Mouse (Mus musculus) spleen, adult 2 months (tissue): ENCODE measurements around the gene Dnajc22. TPM values are rescaled to one million over a fixed set of nuclear protein-coding genes. Genes with fewer than 3 reads are reported as not detected.

Source experiments
- DNase-seq, 2 experiments: peaks; one replicate each; pipeline versions ENCODE4 v3.0.0 to v3.0.0-alpha.2; 2012 to 2021; ENCODE audit warnings: low spot score in 2 of 2, low read depth in 1 of 2
- H3K27ac ChIP-seq: fragments of 200-500 bp; 2 replicates; pipeline ENCODE4 v1.5.1; 2012; ENCODE audit warnings: low read length, inconsistent platforms; ENCODE audit not compliant: insufficient read depth
- H3K27me3 ChIP-seq: fragments of 200-500 bp; 2 replicates; pipeline ENCODE4 v1.6.1; 2012; ENCODE audit warnings: mild to moderate bottlenecking, moderate library complexity, low read length, inconsistent platforms; ENCODE audit not compliant: control insufficient read depth, insufficient read depth
- H3K36me3 ChIP-seq: fragments of 200-500 bp; 2 replicates; pipeline ENCODE4 v1.6.1; 2012; ENCODE audit warnings: mild to moderate bottlenecking, low read length, inconsistent platforms; ENCODE audit not compliant: control insufficient read depth, insufficient read depth
- H3K4me1 ChIP-seq: fragments of 200-500 bp; 2 replicates; pipeline ENCODE4 v1.6.1; 2011; ENCODE audit warnings: inconsistent platforms; ENCODE audit not compliant: control insufficient read depth, insufficient read depth, insufficient read length
- H3K4me3 ChIP-seq: fragments of 200-500 bp; 2 replicates; pipeline ENCODE4 v1.5.1; 2011; ENCODE audit warnings: mild to moderate bottlenecking, inconsistent platforms; ENCODE audit not compliant: insufficient read depth, insufficient read length; ENCODE audit errors: extremely low read depth
- CTCF ChIP-seq: fragments of 200-500 bp; IDR thresholded peaks from 2 replicates; pipeline ENCODE4 v1.5.1; 2011; ENCODE audit warnings: mild to moderate bottlenecking, inconsistent platforms; ENCODE audit not compliant: insufficient read depth, insufficient read length, insufficient replicate concordance; ENCODE audit errors: extremely low read depth
- POLR2A ChIP-seq: fragments of 200-500 bp; IDR thresholded peaks from 2 replicates; pipeline ENCODE4 v1.6.1; 2011; ENCODE audit warnings: low read depth, low read length, inconsistent platforms
- WGBS: fragments of 180-500 bp; shearing (Covaris S2); methylation state at CpG from one replicate; pipeline ENCODE4 v1.1.7; 2018; 5-methylcytosine and 5-hydroxymethylcytosine counted together
- polyA plus RNA-seq: library from polyadenylated mRNA; depleted of rRNA; stranded (reverse); fragments of >200 nt; gene quantifications from 2 replicates; pipeline ENCODE4 v1.2.3, GENCODE M21; 2012; rRNA removed

Gene Dnajc22
- polyA plus RNA-seq, 1 experiment = 0.35 TPM

GRCm38 (mm10) chr15:99139669-99140068, 46.7 kb downstream of the Dnajc22 start:
- no peak overlapping the region for H3K27ac ChIP-seq
- no peaks in the 10 kb centered on the region for H3K27me3 ChIP-seq
- WGBS = 66% methylated on average over 6 of the region's 6 CpGs
- H3K4me3 ChIP-seq = no peak overlapping the region
- no peaks in the 10 kb centered on the region for H3K36me3 ChIP-seq
- TF ChIP-seq CTCF (peak; percentile 48; the same call in 1 of the 2 replicates), POLR2A (no peak)
- H3K4me1 ChIP-seq = no peaks in the 10 kb centered on the region
- peak in 1 of 2 experiments; percentile 6 for DNase-seq

- H3K36me3 ChIP-seq = no peaks in the 10 kb centered on the region
- H3K4me1 ChIP-seq = no peaks in the 10 kb centered on the region
- no peak overlapping the region for H3K4me3 ChIP-seq
- TF ChIP-seq POLR2A (no peak), CTCF (no peak)
- no peaks in the 10 kb centered on the region for H3K27me3 ChIP-seq
- no peak overlapping the region for H3K27ac ChIP-seq
- WGBS = 91% methylated on average over 7 of the region's 7 CpGs
- no peak for DNase-seq
Measured at GRCm38 (mm10) chr15:99150516-99150915, 57.5 kb downstream of the Dnajc22 start.

- no peaks in the 10 kb centered on the region for H3K4me1 ChIP-seq
- 83% methylated on average over 8 of the region's 8 CpGs for WGBS
- TF ChIP-seq CTCF = no peak
- TF ChIP-seq POLR2A = no peak
Measured at GRCm38 (mm10) chr15:99151324-99151723, 58.4 kb downstream of the Dnajc22 start.

GRCm38 (mm10) chr15:99153466-99153865, 60.5 kb downstream of the Dnajc22 start:
- DNase-seq = peak in 1 of 2 experiments; percentile 12

More at GRCm38 (mm10) chr15:99151324-99151723, 58.4 kb downstream of the Dnajc22 start:
- no peak overlapping the region for H3K4me3 ChIP-seq
- H3K27me3 ChIP-seq = no peaks in the 10 kb centered on the region
- no peaks in the 10 kb centered on the region for H3K36me3 ChIP-seq
- H3K27ac ChIP-seq = no peak overlapping the region
- no peak for DNase-seq

More at GRCm38 (mm10) chr15:99153466-99153865, 60.5 kb downstream of the Dnajc22 start:
- no peaks in the 10 kb centered on the region for H3K4me1 ChIP-seq
- TF ChIP-seq CTCF (no peak), POLR2A (no peak)
- no peaks in the 10 kb centered on the region for H3K27me3 ChIP-seq
- H3K27ac ChIP-seq = no peak overlapping the region
- H3K36me3 ChIP-seq = no peaks in the 10 kb centered on the region
- 76% methylated on average over 8 of the region's 8 CpGs for WGBS
- H3K4me3 ChIP-seq = no peak overlapping the region

Other genes starting within 250 kb of the Dnajc22 start
- gene Kmt2d, start 222.0 kb upstream of the Dnajc22 start, polyA plus RNA-seq = 55.6 and 58.7 TPM in 2 replicates
- gene Rhebl1, start 198.6 kb upstream of the Dnajc22 start, polyA plus RNA-seq = 5.4 and 6.0 TPM in 2 replicates
- gene Dhh, start 194.6 kb upstream of the Dnajc22 start, polyA plus RNA-seq = 1.6 and 2.3 TPM in 2 replicates
- gene Lmbr1l, start 174.9 kb upstream of the Dnajc22 start, polyA plus RNA-seq = 112 and 191 TPM in 2 replicates
- gene Tuba1b, start 158.6 kb upstream of the Dnajc22 start, polyA plus RNA-seq = 694 and 1,212 TPM in 2 replicates
- gene Gm49450, start 139.6 kb upstream of the Dnajc22 start, polyA plus RNA-seq = 16.3 and 63.6 TPM in 2 replicates
- gene Tuba1a, start 139.5 kb upstream of the Dnajc22 start, polyA plus RNA-seq = 116 and 126 TPM in 2 replicates
- 119 and 126 TPM in 2 replicates for gene Tuba1c, start 63.3 kb upstream of the Dnajc22 start, polyA plus RNA-seq
- 0.99 and 1.4 TPM in 2 replicates for gene Prph, start 38.0 kb upstream of the Dnajc22 start, polyA plus RNA-seq
- 5.9 and 7.5 TPM in 2 replicates for gene Troap, start 18.6 kb upstream of the Dnajc22 start, polyA plus RNA-seq
- not detected in 2 replicates for gene C1ql4, start 5.4 kb upstream of the Dnajc22 start, polyA plus RNA-seq
- gene Spats2, start 32.7 kb downstream of the Dnajc22 start, polyA plus RNA-seq = 1.5 and 2.2 TPM in 2 replicates
- gene Kcnh3, start 131.7 kb downstream of the Dnajc22 start, polyA plus RNA-seq = 3.5 and 3.7 TPM in 2 replicates
- 48.5 and 63.1 TPM in 2 replicates for gene Mcrs1, start 158.8 kb downstream of the Dnajc22 start, polyA plus RNA-seq
- gene Prpf40b, start 201.9 kb downstream of the Dnajc22 start, polyA plus RNA-seq = 27.1 and 31.4 TPM in 2 replicates
- gene Fam186b, start 202.7 kb downstream of the Dnajc22 start, polyA plus RNA-seq = 0.02 and 0.05 TPM in 2 replicates